Mouse (Mus musculus): Measurements from ENCODE around the gene Lrrc4c. TPM values are rescaled to one million over a fixed set of nuclear protein-coding genes. Genes with fewer than 3 reads are reported as not detected.

Lrrc4c gene
- total RNA-seq, 1 experiment from 2014 or later: not detected

- ATAC-seq (replicated peaks; ENCODE audit: low read depth, poor library complexity, severe bottlenecking): no peak
These were observed 847.8 kb downstream of the Lrrc4c start for GRCm38 (mm10) chr2:97165745-97166144.

- no peak for ATAC-seq (replicated peaks; ENCODE audit: low read depth, poor library complexity, severe bottlenecking)
These were observed 860.4 kb downstream of the Lrrc4c start for GRCm38 (mm10) chr2:97178399-97178798.

- no peak for ATAC-seq (replicated peaks; ENCODE audit: low read depth, poor library complexity, severe bottlenecking)
These were observed 879.1 kb downstream of the Lrrc4c start for GRCm38 (mm10) chr2:97196968-97197606.

- ATAC-seq (replicated peaks; ENCODE audit: low read depth, poor library complexity, severe bottlenecking): no peak
These were observed 915.0 kb downstream of the Lrrc4c start for GRCm38 (mm10) chr2:97232966-97233365.

GRCm38 (mm10) chr2:97234074-97234473 is 916.1 kb downstream of the Lrrc4c start:
- no peak for ATAC-seq (replicated peaks; ENCODE audit: low read depth, poor library complexity, severe bottlenecking)

- ATAC-seq (replicated peaks; ENCODE audit: low read depth, poor library complexity, severe bottlenecking): no peak
These were observed 956.7 kb downstream of the Lrrc4c start for GRCm38 (mm10) chr2:97274651-97275050.

- ATAC-seq (replicated peaks; ENCODE audit: low read depth, poor library complexity, severe bottlenecking): no peak
These were observed 967.0 kb downstream of the Lrrc4c start for GRCm38 (mm10) chr2:97284986-97285385.

GRCm38 (mm10) chr2:97294216-97294615 is 976.2 kb downstream of the Lrrc4c start:
- no peak for ATAC-seq (replicated peaks; ENCODE audit: low read depth, poor library complexity, severe bottlenecking)

GRCm38 (mm10) chr2:97299704-97300103 is 981.7 kb downstream of the Lrrc4c start:
- ATAC-seq (replicated peaks; ENCODE audit: low read depth, poor library complexity, severe bottlenecking): no peak

GRCm38 (mm10) chr2:97318008-97318407 is 1000.0 kb downstream of the Lrrc4c start:
- ATAC-seq (replicated peaks; ENCODE audit: low read depth, poor library complexity, severe bottlenecking): no peak

- ATAC-seq (replicated peaks; ENCODE audit: low read depth, poor library complexity, severe bottlenecking): no peak
These were observed 1000.6 kb downstream of the Lrrc4c start for GRCm38 (mm10) chr2:97318536-97318935.

- ATAC-seq (replicated peaks; ENCODE audit: low read depth, poor library complexity, severe bottlenecking): no peak
These were observed 1014.2 kb downstream of the Lrrc4c start for GRCm38 (mm10) chr2:97332084-97332682.

- no peak for ATAC-seq (replicated peaks; ENCODE audit: low read depth, poor library complexity, severe bottlenecking)
These were observed 1021.7 kb downstream of the Lrrc4c start for GRCm38 (mm10) chr2:97339627-97340026.

- ATAC-seq (replicated peaks; ENCODE audit: low read depth, poor library complexity, severe bottlenecking): no peak
These were observed 1043.3 kb downstream of the Lrrc4c start for GRCm38 (mm10) chr2:97361235-97361634.

GRCm38 (mm10) chr2:97369978-97370377 is 1052.0 kb downstream of the Lrrc4c start:
- ATAC-seq (replicated peaks; ENCODE audit: low read depth, poor library complexity, severe bottlenecking): no peak

- no peak for ATAC-seq (replicated peaks; ENCODE audit: low read depth, poor library complexity, severe bottlenecking)
These were observed 1073.5 kb downstream of the Lrrc4c start for GRCm38 (mm10) chr2:97391437-97391836.

GRCm38 (mm10) chr2:97391876-97392275 is 1073.9 kb downstream of the Lrrc4c start:
- ATAC-seq (replicated peaks; ENCODE audit: low read depth, poor library complexity, severe bottlenecking): no peak

GRCm38 (mm10) chr2:97413066-97413465 is 1095.1 kb downstream of the Lrrc4c start:
- ATAC-seq (replicated peaks; ENCODE audit: low read depth, poor library complexity, severe bottlenecking): no peak

GRCm38 (mm10) chr2:97414416-97415362 is 1096.7 kb downstream of the Lrrc4c start:
- no peak for ATAC-seq (replicated peaks; ENCODE audit: low read depth, poor library complexity, severe bottlenecking)

- no peak for ATAC-seq (replicated peaks; ENCODE audit: low read depth, poor library complexity, severe bottlenecking)
These were observed 1116.2 kb downstream of the Lrrc4c start for GRCm38 (mm10) chr2:97434140-97434539.

- no peak for ATAC-seq (replicated peaks; ENCODE audit: low read depth, poor library complexity, severe bottlenecking)
These were observed 1117.6 kb downstream of the Lrrc4c start for GRCm38 (mm10) chr2:97435616-97436015.

Data from common myeloid progenitor, adult 5-6 weeks (primary cell).